Mouse (Mus musculus): Measurements from ENCODE around the gene Rab24. TPM values are rescaled to one million over a fixed set of nuclear protein-coding genes. Genes with fewer than 3 reads are reported as not detected.

Rab24 gene
- polyA plus RNA-seq, 1 experiment from 2014 or later, result 57.6 TPM

DNA sequence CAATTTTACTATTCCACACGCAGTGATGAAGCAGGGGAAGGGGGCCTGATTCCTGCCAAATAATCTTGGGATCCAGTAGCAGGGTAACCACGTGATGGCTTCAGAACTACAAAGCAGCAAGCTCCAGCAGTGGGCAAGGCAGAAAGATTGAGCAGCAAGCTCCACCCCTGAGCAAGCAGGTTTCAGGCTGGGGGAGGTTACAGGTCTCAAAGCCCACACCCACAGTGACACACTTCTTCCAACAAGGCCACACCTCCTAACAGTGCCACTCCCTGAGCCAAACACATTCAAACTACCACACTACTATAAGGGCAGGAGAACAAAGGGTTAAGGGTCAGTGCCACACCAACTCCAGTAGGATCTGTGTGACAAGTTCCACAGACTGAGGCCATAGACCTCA, 17.5 kb upstream of the Rab24 start:
- H3K9me3 ChIP-seq (replicated peaks), result no peaks in the 10 kb centered on the region
- peaks cover 7% of the 10 kb centered on the region for H3K36me3 ChIP-seq
- H3K27me3 ChIP-seq (replicated peaks), result peaks cover 14% of the 10 kb centered on the region; the same call in 1 of the 2 replicates
- H3K9ac ChIP-seq, result no peak overlapping the region
- ATAC-seq, result peak; percentile 81
- 31% methylated on average over 2 of the region's 2 CpGs for WGBS (ENCODE audit: insufficient replicate concordance)
- no peak overlapping the region for H3K27ac ChIP-seq
- H3K4me1 ChIP-seq, result peaks cover 28% of the 10 kb centered on the region
- H3K4me3 ChIP-seq, result no peak overlapping the region
- peak overlapping the region; percentile 14; the same call in 1 of the 2 replicates for H3K4me2 ChIP-seq

DNA sequence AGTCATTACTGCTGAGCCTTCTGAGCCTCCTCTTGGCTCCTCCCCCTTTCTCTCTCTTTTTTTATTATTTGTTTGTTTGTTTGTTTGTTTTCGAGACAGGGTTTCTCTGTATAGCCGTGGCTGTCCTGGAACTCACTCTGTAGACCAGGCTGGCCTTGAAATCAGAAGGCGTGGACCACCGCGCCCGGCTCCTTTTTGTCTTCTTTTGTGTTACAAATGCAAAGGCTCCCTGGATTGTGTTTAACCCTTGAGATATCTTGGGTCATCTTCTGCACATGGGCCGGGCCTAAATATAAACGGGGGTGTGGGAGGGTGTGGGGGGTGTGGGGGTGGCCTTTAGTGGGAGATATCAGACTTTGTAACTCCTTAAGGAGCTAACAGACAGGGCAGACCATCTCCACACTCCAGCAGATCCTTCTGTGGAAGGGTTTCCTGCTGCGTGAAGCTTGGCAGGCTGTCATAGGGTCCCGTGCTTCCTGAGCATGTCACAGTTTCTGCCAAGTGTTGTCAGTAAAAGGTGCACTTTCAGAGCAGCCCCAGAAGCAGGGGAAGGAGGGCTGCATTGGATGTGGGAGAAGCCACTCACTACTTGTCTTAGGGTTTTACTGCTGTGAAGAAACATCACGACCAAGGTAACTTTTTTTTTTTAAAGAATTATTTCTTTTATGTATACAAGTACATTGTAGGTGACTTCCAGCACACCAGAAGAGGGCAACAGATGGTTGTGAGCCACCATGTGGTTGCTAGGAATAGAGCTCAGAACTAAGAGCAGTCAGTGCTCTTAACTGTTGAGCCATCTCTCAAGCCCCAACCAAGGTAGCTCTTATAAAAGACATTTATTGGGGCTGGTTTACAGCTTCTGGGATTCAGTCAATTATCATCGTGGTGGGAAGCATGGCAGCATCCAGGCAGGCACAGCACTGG, 16.6 kb upstream of the Rab24 start:
- Histone ChIP-seq H3K9ac (no peak overlapping the region), H3K9me3 (replicated peaks) (no peaks in the 10 kb centered on the region), H3K36me3 (no peaks in the 10 kb centered on the region), H3K4me1 (peaks cover 24% of the 10 kb centered on the region), H3K27me3 (replicated peaks) (peaks cover 18% of the 10 kb centered on the region; the same call in 1 of the 2 replicates), H3K4me3 (no peak overlapping the region), H3K27ac (no peak overlapping the region), H3K4me2 (no peak overlapping the region)
- WGBS (ENCODE audit: insufficient replicate concordance), result 64% methylated on average over 12 of the region's 12 CpGs
- ATAC-seq, result no peak

- Histone ChIP-seq H3K27ac (no peak overlapping the region), H3K4me2 (no peak overlapping the region), H3K27me3 (replicated peaks) (peaks cover 20% of the 10 kb centered on the region; the same call in 1 of the 2 replicates), H3K36me3 (no peaks in the 10 kb centered on the region), H3K4me3 (no peak overlapping the region), H3K9me3 (replicated peaks) (no peaks in the 10 kb centered on the region), H3K4me1 (peaks cover 21% of the 10 kb centered on the region), H3K9ac (no peak overlapping the region)
- 76% methylated on average over 10 of the region's 10 CpGs for WGBS (ENCODE audit: insufficient replicate concordance)
- no peak for ATAC-seq
Measured at GRCm38 (mm10) chr13:55337341-55337975, 15.7 kb upstream of the Rab24 start.

- H3K4me1 ChIP-seq, result peaks cover 37% of the 10 kb centered on the region
- 69% methylated on average over 4 of the region's 4 CpGs for WGBS (ENCODE audit: insufficient replicate concordance)
- H3K9me3 ChIP-seq (replicated peaks), result no peaks in the 10 kb centered on the region
- no peak for ATAC-seq
- H3K36me3 ChIP-seq, result no peaks in the 10 kb centered on the region
- H3K4me2 ChIP-seq, result no peak overlapping the region
- no peak overlapping the region for H3K9ac ChIP-seq
- H3K27me3 ChIP-seq (replicated peaks), result peaks cover 27% of the 10 kb centered on the region; the same call in 1 of the 2 replicates
- H3K4me3 ChIP-seq, result no peak overlapping the region
- no peak overlapping the region for H3K27ac ChIP-seq
Measured at GRCm38 (mm10) chr13:55335701-55336100, 14.0 kb upstream of the Rab24 start.

GRCm38 (mm10) chr13:55332331-55332730, 10.6 kb upstream of the Rab24 start:
- H3K27ac ChIP-seq, result no peak overlapping the region
- peaks cover 27% of the 10 kb centered on the region; the same call in 1 of the 2 replicates for H3K27me3 ChIP-seq (replicated peaks)
- peaks cover 9% of the 10 kb centered on the region for H3K36me3 ChIP-seq
- no peak for ATAC-seq
- no peak overlapping the region for H3K4me2 ChIP-seq
- no peak overlapping the region for H3K9ac ChIP-seq
- peaks cover 43% of the 10 kb centered on the region for H3K4me1 ChIP-seq
- no peak overlapping the region for H3K4me3 ChIP-seq
- 55% methylated on average over 3 of the region's 3 CpGs for WGBS (ENCODE audit: insufficient replicate concordance)
- no peaks in the 10 kb centered on the region for H3K9me3 ChIP-seq (replicated peaks)

- WGBS (ENCODE audit: insufficient replicate concordance), result 47% methylated on average over 14 of the region's 14 CpGs
- Histone ChIP-seq H3K4me1 (peaks cover 52% of the 10 kb centered on the region), H3K27ac (peak overlapping the region; percentile 92), H3K27me3 (replicated peaks) (0 out of 2 replicates have a peak, but pooled peaks cover 19% of the 10 kb centered on the region), H3K36me3 (peaks cover 24% of the 10 kb centered on the region), H3K4me2 (peak overlapping the region; percentile 78), H3K4me3 (peak overlapping the region; percentile 77), H3K9ac (peak overlapping the region; percentile 84), H3K9me3 (replicated peaks) (no peaks in the 10 kb centered on the region)
- no peak for ATAC-seq
Measured at GRCm38 (mm10) chr13:55330567-55331400, 9.0 kb upstream of the Rab24 start.

GRCm38 (mm10) chr13:55329683-55330566, 8.2 kb upstream of the Rab24 start, which contains the start of gene Mxd3:
Gene Mxd3, minus strand, starts transcription at chr13:55329823.
- peak within 1 kb of the TSS; percentile 77 for H3K4me3 ChIP-seq
- peak within 1 kb of the TSS; percentile 78 for H3K4me2 ChIP-seq
- H3K9ac ChIP-seq, result peak within 1 kb of the TSS; percentile 84
- 0 out of 2 replicates have a peak, but pooled peaks cover 15% of the 10 kb centered on the region for H3K27me3 ChIP-seq (replicated peaks)
- H3K4me1 ChIP-seq, result peaks cover 57% of the 10 kb centered on the region
- ATAC-seq, result peak; percentile 85
- WGBS (ENCODE audit: insufficient replicate concordance), result under 1% methylated on average over 70 of the region's 82 CpGs
- H3K27ac ChIP-seq, result peak within 1 kb of the TSS; percentile 92
- H3K36me3 ChIP-seq, result peaks cover 33% of the 10 kb centered on the region
- no peaks in the 10 kb centered on the region for H3K9me3 ChIP-seq (replicated peaks)

DNA sequence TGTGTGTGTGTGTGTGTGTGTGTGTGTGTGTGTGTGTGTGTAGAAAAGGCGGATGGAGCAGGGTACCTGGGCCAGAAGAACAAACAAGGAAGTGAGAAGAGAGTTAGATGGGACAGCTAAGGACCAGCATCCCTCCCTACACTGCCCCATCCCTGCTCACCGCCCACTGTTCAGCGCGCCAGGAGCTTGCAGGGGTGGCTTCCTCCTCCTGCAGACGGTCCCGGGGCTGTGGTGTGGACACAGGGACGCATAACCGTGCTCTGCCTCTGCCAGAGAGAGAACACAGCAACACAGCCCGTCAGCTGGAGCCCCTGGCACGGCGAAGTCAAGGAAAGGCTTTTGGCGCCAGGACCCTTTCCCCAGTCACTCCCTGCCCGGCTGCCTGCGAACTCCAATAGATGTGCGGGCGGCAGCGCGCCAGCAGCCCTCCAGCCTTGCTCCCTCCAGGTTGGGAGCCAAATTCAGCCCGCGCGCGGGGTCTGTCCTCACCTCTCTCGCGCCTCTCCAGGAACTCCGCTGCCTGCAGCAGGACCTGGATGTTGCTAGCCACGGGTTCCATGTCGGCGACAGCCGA, 7.5 kb upstream of the Rab24 start:
- 0 out of 2 replicates have a peak, but pooled peaks cover 13% of the 10 kb centered on the region for H3K27me3 ChIP-seq (replicated peaks)
- H3K27ac ChIP-seq, result peak overlapping the region; percentile 92
- H3K4me1 ChIP-seq, result peaks cover 60% of the 10 kb centered on the region
- peak overlapping the region; percentile 84 for H3K9ac ChIP-seq
- WGBS (ENCODE audit: insufficient replicate concordance), result under 1% methylated on average over 29 of the region's 29 CpGs
- peak overlapping the region; percentile 77 for H3K4me3 ChIP-seq
- no peaks in the 10 kb centered on the region for H3K9me3 ChIP-seq (replicated peaks)
- peak overlapping the region; percentile 78 for H3K4me2 ChIP-seq
- H3K36me3 ChIP-seq, result peaks cover 40% of the 10 kb centered on the region
- ATAC-seq, result peak; percentile 35

DNA sequence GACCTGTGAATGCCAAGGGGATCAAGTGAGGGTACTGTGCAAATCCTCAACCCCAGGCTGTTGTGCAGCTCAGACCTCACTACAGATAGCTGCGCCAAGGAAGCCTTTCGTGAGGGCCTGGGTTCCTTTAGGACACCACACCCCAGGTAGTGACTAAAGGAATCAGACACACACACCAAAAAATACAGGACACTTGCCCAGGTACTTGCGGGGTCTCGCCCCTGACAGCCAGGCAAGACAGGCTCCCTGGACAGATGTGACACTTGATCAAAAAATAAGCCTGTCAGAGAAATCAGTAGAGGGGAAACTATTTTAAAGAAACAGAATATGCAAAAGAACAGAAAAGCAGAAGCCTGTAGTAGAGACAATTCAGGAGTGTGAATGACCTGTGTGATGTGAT, 6.9 kb upstream of the Rab24 start:
- peak overlapping the region; percentile 78 for H3K4me2 ChIP-seq
- no peaks in the 10 kb centered on the region for H3K9me3 ChIP-seq (replicated peaks)
- peak overlapping the region; percentile 84 for H3K9ac ChIP-seq
- no peak for ATAC-seq
- peaks cover 66% of the 10 kb centered on the region for H3K4me1 ChIP-seq
- 0 out of 2 replicates have a peak, but pooled peaks cover 11% of the 10 kb centered on the region for H3K27me3 ChIP-seq (replicated peaks)
- H3K4me3 ChIP-seq, result peak overlapping the region; percentile 77
- peak overlapping the region; percentile 92 for H3K27ac ChIP-seq
- WGBS (ENCODE audit: insufficient replicate concordance), result 83% methylated on average over 4 of the region's 4 CpGs
- H3K36me3 ChIP-seq, result peaks cover 46% of the 10 kb centered on the region

GRCm38 (mm10) chr13:55328171-55328570, 6.4 kb upstream of the Rab24 start:
- peaks cover 70% of the 10 kb centered on the region for H3K4me1 ChIP-seq
- H3K36me3 ChIP-seq, result peaks cover 50% of the 10 kb centered on the region
- H3K9ac ChIP-seq, result peak overlapping the region; percentile 84
- no peak for ATAC-seq
- peak overlapping the region; percentile 78 for H3K4me2 ChIP-seq
- H3K27ac ChIP-seq, result no peak overlapping the region; the same call in 1 of the 2 replicates
- peak overlapping the region; percentile 77 for H3K4me3 ChIP-seq
- no peaks in the 10 kb centered on the region for H3K9me3 ChIP-seq (replicated peaks)
- 0 out of 2 replicates have a peak, but pooled peaks cover 7% of the 10 kb centered on the region for H3K27me3 ChIP-seq (replicated peaks)
- 74% methylated on average over 6 of the region's 6 CpGs for WGBS (ENCODE audit: insufficient replicate concordance)

All from liver, embryonic 12.5 days (tissue).